Mouse (Mus musculus) spleen, adult 2 months (tissue): ENCODE measurements around the gene Clpb. TPM values are rescaled to one million over a fixed set of nuclear protein-coding genes. Genes with fewer than 3 reads are reported as not detected.

Source experiments
- DNase-seq, 2 experiments: peaks; one replicate each; pipeline versions ENCODE4 v3.0.0 to v3.0.0-alpha.2; 2012 to 2021; ENCODE audit warnings: low spot score in 2 of 2, low read depth in 1 of 2
- H3K27ac ChIP-seq: fragments of 200-500 bp; 2 replicates; pipeline ENCODE4 v1.5.1; 2012; ENCODE audit warnings: low read length, inconsistent platforms; ENCODE audit not compliant: insufficient read depth
- H3K27me3 ChIP-seq: fragments of 200-500 bp; 2 replicates; pipeline ENCODE4 v1.6.1; 2012; ENCODE audit warnings: mild to moderate bottlenecking, moderate library complexity, low read length, inconsistent platforms; ENCODE audit not compliant: control insufficient read depth, insufficient read depth
- H3K36me3 ChIP-seq: fragments of 200-500 bp; 2 replicates; pipeline ENCODE4 v1.6.1; 2012; ENCODE audit warnings: mild to moderate bottlenecking, low read length, inconsistent platforms; ENCODE audit not compliant: control insufficient read depth, insufficient read depth
- H3K4me1 ChIP-seq: fragments of 200-500 bp; 2 replicates; pipeline ENCODE4 v1.6.1; 2011; ENCODE audit warnings: inconsistent platforms; ENCODE audit not compliant: control insufficient read depth, insufficient read depth, insufficient read length
- H3K4me3 ChIP-seq: fragments of 200-500 bp; 2 replicates; pipeline ENCODE4 v1.5.1; 2011; ENCODE audit warnings: mild to moderate bottlenecking, inconsistent platforms; ENCODE audit not compliant: insufficient read depth, insufficient read length; ENCODE audit errors: extremely low read depth
- CTCF ChIP-seq: fragments of 200-500 bp; IDR thresholded peaks from 2 replicates; pipeline ENCODE4 v1.5.1; 2011; ENCODE audit warnings: mild to moderate bottlenecking, inconsistent platforms; ENCODE audit not compliant: insufficient read depth, insufficient read length, insufficient replicate concordance; ENCODE audit errors: extremely low read depth
- POLR2A ChIP-seq: fragments of 200-500 bp; IDR thresholded peaks from 2 replicates; pipeline ENCODE4 v1.6.1; 2011; ENCODE audit warnings: low read depth, low read length, inconsistent platforms
- WGBS: fragments of 180-500 bp; shearing (Covaris S2); methylation state at CpG from one replicate; pipeline ENCODE4 v1.1.7; 2018; 5-methylcytosine and 5-hydroxymethylcytosine counted together
- polyA plus RNA-seq: library from polyadenylated mRNA; depleted of rRNA; stranded (reverse); fragments of >200 nt; gene quantifications from 2 replicates; pipeline ENCODE4 v1.2.3, GENCODE M21; 2012

The Clpb gene
- polyA plus RNA-seq, 1 experiment = 6.5 TPM

DNA sequence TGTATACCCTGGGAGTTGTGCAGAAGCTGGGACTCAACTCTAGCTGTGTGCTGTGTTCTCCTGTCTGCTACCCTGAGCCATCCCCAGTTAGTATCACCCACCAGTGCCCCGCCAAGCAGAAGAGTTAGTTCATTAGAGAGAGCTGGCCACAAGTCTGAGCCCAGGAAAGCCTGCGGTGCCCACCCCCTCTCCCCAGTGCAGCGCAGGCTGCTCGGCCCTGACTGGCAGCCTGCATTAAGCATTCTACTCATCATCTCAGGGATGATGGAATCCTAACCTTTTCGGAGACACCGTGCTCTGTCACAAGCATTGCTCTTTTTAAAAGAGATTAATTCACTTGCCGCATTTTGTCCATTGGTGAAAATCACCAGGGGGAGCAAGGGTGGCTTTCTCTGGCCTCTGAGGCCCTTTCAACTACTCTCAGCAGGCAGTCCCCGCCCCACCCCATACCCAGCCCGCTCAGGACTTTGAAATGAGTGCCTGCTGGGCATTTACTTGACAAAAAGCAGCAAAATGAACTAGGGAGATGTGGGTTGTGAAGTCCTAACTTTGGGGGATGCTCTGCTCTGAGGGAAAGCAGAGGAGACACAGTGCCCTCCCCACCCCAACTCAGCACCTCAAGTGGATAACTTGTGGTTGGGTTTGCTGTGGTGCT, 20.7 kb downstream of the Clpb start:
- no peak for TF ChIP-seq CTCF
- no peak for TF ChIP-seq POLR2A
- Histone ChIP-seq H3K4me1 (no peaks in the 10 kb centered on the region), H3K36me3 (no peaks in the 10 kb centered on the region), H3K27ac (no peak overlapping the region), H3K27me3 (no peaks in the 10 kb centered on the region), H3K4me3 (no peak overlapping the region)
- 92% methylated on average over 9 of the region's 9 CpGs for WGBS
- DNase-seq = no peak

DNA sequence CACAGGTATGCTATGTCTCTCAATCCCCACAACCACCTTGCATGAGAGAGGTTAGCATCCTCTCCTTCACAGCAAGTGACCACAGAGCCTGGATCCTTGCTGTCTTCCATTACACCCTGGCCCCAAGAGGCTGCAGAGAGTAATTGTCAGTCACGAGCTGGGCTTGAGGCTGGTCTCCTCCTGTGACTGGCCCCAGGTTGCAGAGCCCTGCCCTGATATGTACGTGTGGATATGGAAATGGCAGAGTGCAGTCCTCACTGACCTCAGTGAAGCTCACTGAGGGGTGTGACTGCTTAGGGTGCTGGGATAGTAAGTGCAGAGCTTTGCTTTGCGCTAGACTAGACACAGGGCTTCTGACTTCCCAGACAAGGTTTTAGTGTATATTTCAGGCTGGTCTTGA, 21.2 kb downstream of the Clpb start:
- DNase-seq = no peak
- Histone ChIP-seq H3K4me3 (no peak overlapping the region), H3K4me1 (no peaks in the 10 kb centered on the region), H3K27me3 (no peaks in the 10 kb centered on the region), H3K27ac (no peak overlapping the region), H3K36me3 (no peaks in the 10 kb centered on the region)
- no peak for TF ChIP-seq CTCF
- no peak for TF ChIP-seq POLR2A
- 93% methylated on average over 3 of the region's 3 CpGs for WGBS

- WGBS = 88% methylated on average over 2 of the region's 2 CpGs
- no peak overlapping the region for H3K27ac ChIP-seq
Observed at GRCm38 (mm10) chr7:101687144-101687543, 23.7 kb downstream of the Clpb start.

GRCm38 (mm10) chr7:101690471-101690870, 27.0 kb downstream of the Clpb start:
- no peak for DNase-seq
- WGBS = 85% methylated on average over 2 of the region's 2 CpGs
- Histone ChIP-seq H3K4me3 (no peak overlapping the region), H3K27me3 (no peaks in the 10 kb centered on the region), H3K27ac (no peak overlapping the region), H3K4me1 (no peaks in the 10 kb centered on the region), H3K36me3 (peaks cover 1% of the 10 kb centered on the region; the same call in 1 of the 2 replicates)
- TF ChIP-seq CTCF = no peak

More at GRCm38 (mm10) chr7:101687144-101687543, 23.7 kb downstream of the Clpb start:
- no peak for DNase-seq
- H3K36me3 ChIP-seq = no peaks in the 10 kb centered on the region
- H3K4me3 ChIP-seq = no peak overlapping the region
- no peaks in the 10 kb centered on the region for H3K27me3 ChIP-seq
- TF ChIP-seq CTCF (no peak), POLR2A (no peak)
- no peaks in the 10 kb centered on the region for H3K4me1 ChIP-seq

- 95% methylated on average over 8 of the region's 8 CpGs for WGBS
- no peak overlapping the region for H3K27ac ChIP-seq
Observed at GRCm38 (mm10) chr7:101691863-101692262, 28.4 kb downstream of the Clpb start.

GRCm38 (mm10) chr7:101692446-101692845, 29.0 kb downstream of the Clpb start:
- TF ChIP-seq CTCF = no peak
- TF ChIP-seq POLR2A = no peak
- Histone ChIP-seq H3K36me3 (peaks cover 1% of the 10 kb centered on the region; the same call in 1 of the 2 replicates), H3K4me1 (no peaks in the 10 kb centered on the region), H3K27me3 (no peaks in the 10 kb centered on the region), H3K4me3 (no peak overlapping the region), H3K27ac (no peak overlapping the region)
- DNase-seq = no peak
- WGBS = 95% methylated on average over 14 of the region's 14 CpGs

More at GRCm38 (mm10) chr7:101691863-101692262, 28.4 kb downstream of the Clpb start:
- TF ChIP-seq CTCF (no peak), POLR2A (no peak)
- H3K36me3 ChIP-seq = peaks cover 1% of the 10 kb centered on the region; the same call in 1 of the 2 replicates
- H3K27me3 ChIP-seq = no peaks in the 10 kb centered on the region
- H3K4me3 ChIP-seq = no peak overlapping the region
- no peak for DNase-seq
- no peaks in the 10 kb centered on the region for H3K4me1 ChIP-seq

DNA sequence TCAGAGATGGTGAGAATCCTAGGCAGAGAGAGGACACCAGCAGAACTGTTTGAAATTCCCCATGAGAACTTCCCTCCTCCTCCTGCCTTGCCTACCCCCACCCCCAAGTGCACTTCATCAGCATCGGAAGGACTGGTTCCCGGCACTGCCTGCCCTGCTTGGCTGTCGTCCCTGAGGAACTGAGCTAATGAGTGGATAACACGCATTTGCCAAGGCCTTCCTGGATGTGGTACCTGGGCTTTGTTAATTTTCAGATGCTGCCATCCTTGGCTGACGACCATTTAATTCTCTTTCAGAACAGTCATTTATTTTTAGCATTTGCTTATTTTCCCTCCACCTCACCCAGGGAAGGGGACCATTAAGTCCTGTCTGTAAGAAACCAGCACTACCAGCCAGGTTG, 32.0 kb downstream of the Clpb start:
- Histone ChIP-seq H3K4me3 (no peak overlapping the region), H3K36me3 (peaks cover 1% of the 10 kb centered on the region; the same call in 1 of the 2 replicates), H3K27ac (no peak overlapping the region), H3K4me1 (no peaks in the 10 kb centered on the region), H3K27me3 (no peaks in the 10 kb centered on the region)
- 83% methylated on average over 5 of the region's 5 CpGs for WGBS
- TF ChIP-seq CTCF (no peak), POLR2A (no peak)
- DNase-seq = no peak
